Mouse (Mus musculus): Measurements from ENCODE around the gene Akap12. TPM values are rescaled to one million over a fixed set of nuclear protein-coding genes. Genes with fewer than 3 reads are reported as not detected.

Gene Akap12
- polyA plus RNA-seq (2017; shearing (Covaris generic)): 3.4 TPM

DNA sequence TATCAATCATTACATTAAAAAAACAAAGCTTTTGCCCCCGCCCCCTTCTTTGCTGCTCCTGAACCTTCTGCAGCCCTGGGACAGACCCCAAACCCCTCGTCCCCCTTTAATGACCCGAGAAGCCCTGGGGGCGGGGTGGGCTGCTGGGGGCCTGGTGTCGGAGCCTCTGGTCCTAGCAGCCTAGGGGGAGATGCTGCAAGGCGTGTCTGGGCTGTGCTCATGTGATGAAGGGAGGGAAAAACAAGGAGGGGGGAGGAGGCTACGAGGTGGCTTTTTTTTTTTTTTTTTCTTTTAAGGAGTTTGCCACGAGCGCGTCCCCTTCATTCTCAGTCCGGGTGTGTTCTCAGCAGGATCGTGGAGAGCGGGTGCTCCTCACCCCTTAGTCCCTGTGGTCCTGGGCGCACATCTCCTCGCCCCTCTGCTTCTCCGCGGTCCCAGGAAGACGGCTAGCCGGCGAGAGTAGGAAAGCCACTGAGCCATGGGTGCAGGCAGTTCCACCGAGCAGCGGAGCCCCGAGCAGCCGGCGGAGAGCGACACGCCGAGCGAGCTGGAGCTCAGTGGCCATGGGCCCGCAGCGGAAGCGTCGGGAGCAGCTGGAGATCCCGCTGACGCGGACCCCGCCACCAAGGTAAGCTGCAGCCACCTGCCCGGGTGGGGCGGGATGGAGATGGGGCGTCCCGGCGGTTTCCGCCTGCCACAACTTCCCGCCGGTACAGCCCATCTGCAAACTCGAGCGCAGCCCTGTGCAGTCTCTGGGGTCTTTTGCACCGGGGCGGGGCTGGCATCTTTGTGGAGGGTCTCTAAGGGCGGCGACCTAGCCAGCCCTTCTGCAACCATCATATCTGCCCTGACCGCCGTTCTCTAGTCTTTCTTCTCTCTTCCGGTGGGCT is at the start of gene Akap12:
Gene Akap12, plus strand, starts transcription at position 340 of the 890 bp plus-strand sequence.

GRCm38 (mm10) chr10:4387701-4388383 is 121.7 kb downstream of the Akap12 start, which contains the start of gene Zbtb2:
TSS of gene Zbtb2 (minus strand) at chr10:4388108.

Other genes with a start within 250 kb of the Akap12 start
- gene Zbtb2, start 121.7 kb downstream of the Akap12 start, polyA plus RNA-seq (2017; shearing (Covaris generic)): 53.1 TPM
- 55.6 TPM for gene Rmnd1, start 166.0 kb downstream of the Akap12 start, polyA plus RNA-seq (2017; shearing (Covaris generic))
- gene Armt1, start 166.1 kb downstream of the Akap12 start, polyA plus RNA-seq (2017; shearing (Covaris generic)): 12.6 TPM
- gene Ccdc170, start 216.1 kb downstream of the Akap12 start, polyA plus RNA-seq (2017; shearing (Covaris generic)): 0.19 TPM

All from naive thymus-derived CD4-positive, alpha-beta T cell, adult 5 months (primary cell).